Mouse (Mus musculus): ENCODE data around the gene Itgb8.
A peak's percentile ranks its signal among the peaks of the same experiment; 100 is the strongest.

The Itgb8 gene

DNA sequence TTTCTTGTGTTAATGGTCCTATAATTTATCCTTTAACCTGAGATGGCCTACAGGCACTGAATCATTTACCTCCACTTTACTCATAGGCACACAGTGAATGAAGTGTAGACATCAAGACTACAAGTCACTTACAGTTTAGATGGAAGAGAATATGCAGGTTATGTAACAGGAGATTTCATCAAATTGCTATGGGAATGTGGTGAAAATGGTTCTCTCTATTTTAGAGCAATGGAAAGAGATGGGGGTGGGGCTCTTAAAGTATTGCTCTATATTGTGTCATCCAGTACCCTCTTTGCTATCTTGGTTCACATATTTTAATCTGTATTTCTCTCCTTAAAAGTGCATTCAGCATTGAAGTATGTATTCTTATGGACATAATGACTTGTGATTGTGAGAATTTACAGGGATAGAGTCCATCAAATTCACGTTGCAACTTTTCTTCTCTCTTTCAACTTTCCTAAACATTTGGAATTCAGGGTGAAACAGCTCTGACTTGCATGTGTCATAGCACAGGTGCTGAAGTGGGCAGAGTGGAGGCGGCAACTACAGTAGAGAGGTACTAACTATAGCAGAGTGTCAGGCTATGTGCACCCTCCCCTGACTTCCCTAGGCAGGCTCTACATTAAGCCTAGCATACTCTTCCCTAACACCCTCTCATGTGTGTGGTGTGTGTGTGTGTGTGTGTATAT lies 29.1 kb downstream of the Itgb8 start:
- DNase-seq (ENCODE audit: low spot score in 2 of 2) = no peak

DNA sequence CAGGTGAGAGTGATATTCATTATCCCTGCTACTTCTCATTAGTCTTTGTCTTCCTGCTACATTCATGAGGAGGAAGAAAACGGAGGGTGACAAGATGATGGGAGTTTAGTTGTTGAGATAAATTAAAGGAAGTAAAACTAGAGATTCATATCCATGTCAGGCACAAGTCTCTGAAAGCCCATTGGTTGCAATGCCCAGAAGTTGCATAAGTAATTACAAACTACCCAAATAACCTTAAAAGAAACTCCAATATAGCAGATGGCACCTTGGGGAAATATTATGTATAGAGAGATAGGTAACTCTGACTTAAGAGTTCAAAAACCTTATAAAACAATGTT lies 31.2 kb downstream of the Itgb8 start:
- DNase-seq (ENCODE audit: low spot score in 2 of 2) = no peak

DNA sequence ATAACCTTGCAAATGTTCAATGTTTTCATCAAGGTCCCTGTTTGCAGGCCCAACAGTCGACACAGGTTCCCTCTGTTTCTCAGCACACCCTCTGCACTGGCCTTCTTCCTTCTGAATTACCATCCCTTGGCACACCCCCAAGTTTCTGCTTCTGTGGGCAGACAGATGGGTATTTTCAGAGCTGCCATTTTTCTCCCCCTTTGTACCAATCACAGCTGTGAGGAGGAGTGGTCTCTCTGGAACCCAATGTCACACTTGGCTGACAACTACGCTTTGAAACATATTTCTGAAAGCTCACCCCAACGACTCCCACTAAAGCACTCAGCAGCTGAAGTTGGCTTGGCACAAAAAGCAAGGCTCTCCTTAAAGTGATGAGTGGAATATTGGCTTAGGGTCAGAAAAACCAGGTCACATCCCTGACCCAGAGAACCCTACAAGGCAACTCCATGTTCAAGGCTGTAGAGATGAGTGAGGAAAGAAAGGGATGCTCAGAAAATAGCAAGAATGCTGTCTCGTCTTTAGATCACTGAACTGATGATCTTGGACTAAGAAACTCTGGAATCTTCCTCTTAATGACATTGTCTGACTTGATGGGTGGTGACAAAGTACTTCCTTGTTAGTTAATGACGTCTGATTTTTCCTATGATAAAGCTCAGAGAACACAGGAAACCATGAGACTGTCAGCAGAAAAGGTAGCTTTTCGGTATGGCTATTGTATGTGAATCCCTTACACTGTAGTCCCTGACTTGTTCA lies 31.7 kb downstream of the Itgb8 start:
- no peak for DNase-seq (ENCODE audit: low spot score in 2 of 2)

DNA sequence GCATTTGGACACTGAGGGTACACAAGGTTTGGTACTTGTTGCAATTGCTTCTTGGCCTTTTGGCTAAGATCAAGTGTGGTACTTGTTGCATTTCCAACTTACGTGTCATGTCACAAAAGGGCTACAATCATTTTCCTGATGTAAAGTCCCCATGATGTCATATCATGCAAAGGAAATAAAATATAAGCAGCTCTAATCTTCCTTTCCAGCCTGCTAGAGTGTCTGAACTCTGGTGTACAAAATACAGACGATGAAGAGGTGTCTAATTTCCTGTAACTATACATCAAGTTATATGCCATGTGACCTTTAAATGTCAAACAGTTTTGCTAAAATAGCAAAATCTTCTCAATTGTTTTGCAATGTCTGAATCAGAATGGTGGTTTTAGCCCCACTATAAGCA lies 34.2 kb downstream of the Itgb8 start:
- no peak for DNase-seq (ENCODE audit: low spot score in 2 of 2)

DNA sequence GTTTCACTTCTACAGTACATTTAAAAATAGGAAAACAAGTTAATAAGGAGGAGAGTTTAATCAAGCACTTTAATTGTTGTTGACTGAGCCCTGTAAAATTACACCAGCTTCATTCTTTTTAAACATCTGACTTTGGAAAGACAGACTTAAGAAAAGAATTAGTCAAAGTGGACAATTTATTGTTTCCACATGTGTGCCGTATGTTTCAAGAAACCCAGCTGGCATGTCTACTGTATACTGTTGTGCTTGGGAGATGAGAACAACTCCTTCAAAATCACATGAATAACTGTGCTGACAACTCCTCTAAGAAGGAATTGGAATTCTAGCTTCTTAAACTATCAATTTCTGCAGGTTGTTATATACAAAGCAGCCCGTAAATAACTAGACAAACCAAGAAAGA lies 35.8 kb downstream of the Itgb8 start:
- no peak for DNase-seq (ENCODE audit: low spot score in 2 of 2)

DNA sequence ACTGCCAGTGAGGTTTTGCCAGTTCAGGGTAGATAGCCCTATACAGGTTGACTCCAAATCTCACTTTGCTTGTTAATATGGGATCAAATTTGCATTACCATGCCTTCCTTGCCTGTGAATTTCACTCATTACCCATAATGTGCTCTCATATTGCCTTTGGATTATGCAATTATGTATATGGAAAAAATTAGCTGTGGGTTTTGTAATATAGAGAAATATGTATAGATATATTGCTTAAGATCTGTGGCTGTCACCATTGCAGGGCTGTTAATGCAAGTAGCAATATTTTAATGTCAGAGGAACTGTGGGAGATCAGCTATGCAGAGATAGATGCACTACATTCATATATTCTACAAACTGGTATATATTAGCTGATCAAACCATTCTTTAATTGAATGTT lies 43.5 kb downstream of the Itgb8 start:
- DNase-seq (ENCODE audit: low spot score in 2 of 2) = no peak

DNA sequence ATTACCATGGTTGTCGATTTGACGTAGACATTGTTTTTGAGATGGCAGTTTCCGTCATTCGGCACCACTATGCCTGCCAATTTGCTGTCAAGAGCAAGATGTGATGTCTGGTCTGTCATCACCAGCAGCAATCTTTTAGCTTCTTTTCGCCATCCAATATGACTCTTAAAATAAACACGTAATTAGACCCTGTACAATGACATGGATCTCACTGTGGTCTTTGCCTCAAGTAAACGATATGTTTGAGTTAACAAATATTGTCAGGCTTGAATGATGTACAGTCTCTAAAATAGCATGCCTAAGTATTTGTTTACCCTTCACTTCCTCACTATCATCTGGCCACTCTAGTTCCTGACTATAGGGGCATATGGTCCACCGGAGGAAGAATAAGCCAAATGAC lies 48.8 kb downstream of the Itgb8 start:
- DNase-seq (ENCODE audit: low spot score in 2 of 2) = no peak

DNA sequence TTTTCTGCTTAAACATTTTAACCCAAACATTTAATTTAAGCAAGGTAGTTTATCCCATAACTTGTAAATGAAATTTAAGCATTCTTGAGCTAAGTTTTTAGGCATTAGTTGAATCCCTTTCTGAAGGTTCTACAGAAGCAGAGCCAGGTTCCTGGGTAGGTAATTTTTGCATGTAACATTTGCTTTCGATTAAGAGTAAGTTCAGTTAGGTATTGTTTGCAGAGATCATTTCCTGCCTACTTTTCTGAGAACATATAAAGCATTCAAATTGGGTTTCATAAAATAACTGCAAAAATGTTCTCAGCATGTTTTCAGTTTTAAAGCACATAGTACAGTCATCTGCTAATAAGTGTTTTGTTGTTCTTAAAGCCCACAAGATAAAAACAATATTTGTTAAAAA lies 53.2 kb downstream of the Itgb8 start:
- no peak for DNase-seq (ENCODE audit: low spot score in 2 of 2)

DNA sequence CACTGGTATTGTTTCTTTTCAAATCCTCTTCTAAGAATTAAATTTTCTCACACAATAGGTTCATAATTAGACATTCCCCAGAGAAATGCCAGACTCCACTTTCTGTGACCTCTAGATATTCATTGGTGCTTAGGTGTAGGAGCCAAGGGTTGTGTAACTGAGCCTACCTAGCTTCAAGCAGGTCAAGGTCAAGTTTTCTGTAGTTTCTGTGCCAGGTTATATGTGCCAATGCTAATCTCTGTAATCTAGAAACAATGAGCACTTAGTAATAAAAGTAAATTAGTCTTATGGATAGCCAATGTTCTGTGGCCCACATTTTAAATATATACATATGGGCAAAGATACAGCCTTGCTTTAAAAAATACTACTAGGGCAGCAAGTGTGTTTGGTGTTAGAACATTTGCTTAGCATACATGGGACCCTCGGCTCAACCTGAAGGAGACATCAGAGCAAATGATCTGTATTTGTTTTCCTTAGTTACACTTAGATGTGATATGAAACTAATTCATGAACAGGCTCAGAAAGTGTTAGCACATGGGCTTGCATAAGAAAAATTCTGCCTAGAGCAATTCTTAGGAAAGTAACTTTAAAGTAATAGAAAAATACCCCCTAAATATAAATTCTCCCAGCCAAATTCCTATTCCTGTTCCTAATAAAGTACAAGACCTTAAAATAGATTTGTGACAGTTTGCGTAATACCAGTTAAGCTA lies 56.2 kb downstream of the Itgb8 start:
- no peak for DNase-seq (ENCODE audit: low spot score in 2 of 2)

DNA sequence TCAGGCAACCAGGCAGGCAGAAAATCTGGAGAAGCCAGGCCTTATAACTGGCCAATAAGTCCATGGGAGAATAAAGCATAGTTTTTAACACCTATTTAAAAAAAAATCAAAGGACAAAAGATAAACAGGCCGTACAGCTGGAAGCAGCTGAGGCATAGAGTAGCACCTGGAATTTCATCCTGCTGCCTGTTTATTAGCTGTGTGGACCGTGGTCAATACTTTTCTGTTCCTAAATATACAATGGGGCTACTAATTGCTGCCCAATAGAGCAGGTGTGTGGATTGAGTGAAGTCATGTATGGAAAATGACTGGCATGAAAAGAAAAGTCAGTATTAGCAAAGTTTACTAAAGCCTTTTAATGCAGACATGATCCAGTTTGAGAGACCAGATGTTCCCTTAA lies 62.6 kb downstream of the Itgb8 start:
- no peak for DNase-seq (ENCODE audit: low spot score in 2 of 2)

DNA sequence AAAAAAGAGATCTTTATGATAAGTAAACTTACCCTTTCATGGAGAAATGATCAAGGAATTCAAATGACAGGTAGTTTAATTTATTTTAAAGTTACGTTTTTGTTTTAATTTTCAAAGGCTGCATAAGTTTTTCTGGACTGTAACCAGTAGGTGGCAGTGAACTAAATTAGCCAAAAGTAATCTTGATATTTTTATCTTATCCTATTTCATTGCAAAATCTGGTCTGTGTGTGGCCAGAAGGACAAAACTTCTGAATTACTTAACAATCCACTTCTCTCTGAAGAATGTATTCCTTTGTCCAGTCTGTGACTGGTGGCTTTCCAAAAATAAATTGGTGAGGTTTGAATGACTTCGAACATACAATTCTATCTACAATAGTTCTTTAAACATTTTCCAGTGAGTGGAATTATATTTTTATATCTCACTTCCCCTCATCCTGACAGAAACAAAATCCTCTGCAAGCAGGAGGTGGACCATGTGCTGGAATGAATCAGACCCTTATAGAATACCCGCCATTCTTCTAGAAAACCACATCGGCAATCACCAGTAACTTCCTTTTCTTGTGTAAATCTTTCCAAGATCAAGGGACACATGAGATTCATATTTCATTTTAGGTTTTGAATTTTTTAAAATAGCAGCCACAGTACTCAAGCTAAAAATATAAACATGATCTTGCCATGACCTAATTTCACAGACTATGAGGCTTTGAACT lies 68.6 kb downstream of the Itgb8 start:
- no peak for DNase-seq (ENCODE audit: low spot score in 2 of 2)

DNA sequence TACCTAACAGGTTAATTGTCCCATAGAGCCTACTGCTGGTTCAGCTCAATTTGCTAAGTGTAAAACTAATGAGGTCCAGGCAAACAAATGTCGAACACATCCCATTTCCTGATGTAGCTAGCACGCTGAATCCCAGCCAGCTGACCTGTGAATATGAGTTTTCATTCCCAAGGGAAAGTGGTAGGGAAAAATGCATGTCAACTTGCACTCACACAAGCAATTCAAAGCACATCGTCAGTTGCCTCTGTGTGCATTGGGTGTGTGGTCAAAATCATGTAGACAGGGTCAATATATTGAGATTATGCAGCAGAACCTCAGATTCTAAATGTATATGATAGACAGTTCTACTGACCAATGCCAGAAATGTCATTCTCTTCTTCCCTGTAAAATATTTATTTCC lies 69.5 kb downstream of the Itgb8 start:
- DNase-seq (ENCODE audit: low spot score in 2 of 2) = no peak

DNA sequence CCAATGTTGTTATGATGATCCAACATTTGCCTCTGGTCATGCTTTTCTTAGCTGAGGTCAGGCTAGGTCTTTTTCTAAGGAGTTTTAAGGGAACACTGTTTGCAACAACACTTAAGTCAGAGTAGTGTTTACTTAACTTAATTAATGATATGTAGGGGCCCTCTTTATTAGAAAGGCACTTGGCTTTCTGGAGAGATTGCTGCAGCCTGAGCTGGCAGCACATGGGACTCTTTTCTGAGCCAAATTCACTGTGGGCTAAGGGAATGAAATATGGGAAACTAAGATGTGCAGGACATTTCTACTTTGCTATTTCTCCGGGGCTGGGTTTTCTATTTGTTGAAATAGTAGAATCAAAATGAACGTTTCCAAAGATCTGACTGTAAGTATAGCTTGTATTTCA lies 73.5 kb downstream of the Itgb8 start:
- no peak for DNase-seq (ENCODE audit: low spot score in 2 of 2)

DNA sequence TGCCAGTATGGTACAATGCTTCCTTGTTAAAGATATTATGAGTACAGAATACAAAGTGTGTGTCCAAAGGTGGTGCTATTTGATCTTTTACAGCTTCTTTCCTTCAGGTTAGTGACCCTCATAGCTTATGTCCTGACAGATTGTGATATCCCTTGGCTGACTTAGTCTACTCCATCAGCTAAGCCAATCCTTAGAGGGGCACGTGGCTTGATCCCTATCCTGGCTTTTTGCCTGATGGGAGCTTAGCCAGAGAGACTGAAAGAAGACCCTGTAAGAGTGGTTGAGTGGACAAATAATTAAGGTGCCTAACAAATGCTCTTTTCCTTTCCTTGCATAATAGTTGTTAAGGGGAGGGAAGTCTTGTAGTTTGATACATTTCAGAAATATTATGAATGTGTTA lies 73.9 kb downstream of the Itgb8 start:
- DNase-seq (ENCODE audit: low spot score in 2 of 2) = no peak

DNA sequence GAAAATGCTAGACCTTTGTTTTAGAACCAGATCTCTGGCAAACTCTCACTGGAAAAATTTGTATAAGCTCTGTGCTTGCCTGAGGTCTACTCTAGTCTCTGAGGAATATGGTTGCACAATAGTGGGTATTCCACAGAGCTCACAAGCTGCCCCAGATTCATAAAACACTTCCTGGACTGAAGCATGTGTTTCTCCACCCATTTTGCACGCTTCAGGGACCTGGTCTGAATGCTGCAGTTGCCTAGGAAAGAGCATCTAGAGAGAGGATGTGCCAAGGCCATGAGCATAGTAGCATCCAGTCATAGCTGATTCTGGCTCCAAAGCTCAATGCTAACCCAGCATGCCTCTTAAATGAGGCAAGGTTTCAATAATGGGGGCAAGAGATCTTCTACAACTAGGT lies 74.4 kb downstream of the Itgb8 start:
- peak in 1 of 2 experiments; percentile 25 for DNase-seq (ENCODE audit: low spot score in 2 of 2)

DNA sequence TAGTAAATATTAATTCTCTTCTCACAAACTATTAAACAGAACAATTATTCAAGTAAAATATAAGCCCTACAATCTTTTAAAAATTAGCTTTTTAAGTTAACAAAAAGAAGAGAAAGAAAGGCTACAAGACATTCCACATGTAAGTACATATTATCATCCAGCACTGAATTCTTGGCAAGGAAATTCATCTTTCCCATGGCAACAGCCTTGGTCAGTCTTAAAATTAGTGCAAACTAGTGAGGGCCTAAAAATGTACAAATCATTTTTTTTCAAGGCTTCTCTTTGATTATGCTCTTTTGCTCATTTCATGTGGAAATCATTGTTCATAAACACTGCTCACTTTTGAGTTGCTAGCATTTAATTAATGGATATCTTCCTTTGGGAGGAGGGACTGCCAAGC lies 77.8 kb downstream of the Itgb8 start:
- DNase-seq (ENCODE audit: low spot score in 2 of 2) = no peak

DNA sequence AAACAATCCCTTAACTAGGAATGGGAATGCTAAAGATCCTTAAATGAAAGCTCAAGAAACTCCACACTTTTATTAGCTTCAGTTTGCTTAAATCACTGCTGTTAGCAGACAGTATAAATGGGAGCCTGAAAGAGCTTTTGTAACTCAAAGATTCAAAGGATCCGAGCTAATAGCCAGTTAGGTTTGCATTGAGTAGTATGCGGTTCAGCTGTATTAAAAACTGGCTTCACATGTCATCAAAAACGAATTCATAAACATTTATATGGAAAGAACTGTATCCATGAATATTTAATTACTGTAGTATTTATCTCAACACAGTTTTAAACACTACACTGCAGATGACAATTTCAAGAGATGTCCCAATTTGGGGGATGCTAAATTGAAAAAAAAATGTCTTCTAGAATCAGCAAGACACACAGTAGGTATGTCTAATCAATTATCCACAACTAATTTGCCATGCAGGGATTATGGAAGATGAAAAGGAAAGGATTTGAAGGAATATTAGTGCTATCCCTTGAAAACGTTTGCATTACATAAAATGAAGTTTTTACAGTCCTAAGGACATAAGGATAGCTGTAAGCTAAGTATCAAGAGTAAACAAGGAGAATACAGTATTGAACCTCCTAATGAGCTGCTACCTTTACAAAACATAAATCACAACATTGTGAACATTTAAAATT lies 79.2 kb downstream of the Itgb8 start:
- no peak for DNase-seq (ENCODE audit: low spot score in 2 of 2)

DNA sequence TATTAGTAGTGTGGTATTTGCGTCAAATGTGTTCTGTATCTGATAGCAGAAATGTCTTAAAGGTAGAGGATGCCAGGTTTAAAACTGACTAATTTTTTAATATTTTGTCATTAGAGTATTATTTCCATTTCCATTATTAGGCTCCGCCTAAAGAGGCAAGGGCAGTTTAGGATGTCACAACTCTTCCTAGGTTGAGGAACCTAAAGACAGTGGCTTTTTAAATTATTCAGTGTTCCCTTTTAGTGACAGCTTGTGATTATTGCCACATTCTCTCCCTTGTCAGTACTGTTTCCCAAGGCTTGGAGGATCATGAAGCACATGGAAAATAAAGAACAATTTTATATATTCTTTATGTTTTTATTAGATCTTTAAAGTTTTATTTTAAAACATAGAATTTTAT lies 80.9 kb downstream of the Itgb8 start:
- DNase-seq (ENCODE audit: low spot score in 2 of 2) = no peak

DNA sequence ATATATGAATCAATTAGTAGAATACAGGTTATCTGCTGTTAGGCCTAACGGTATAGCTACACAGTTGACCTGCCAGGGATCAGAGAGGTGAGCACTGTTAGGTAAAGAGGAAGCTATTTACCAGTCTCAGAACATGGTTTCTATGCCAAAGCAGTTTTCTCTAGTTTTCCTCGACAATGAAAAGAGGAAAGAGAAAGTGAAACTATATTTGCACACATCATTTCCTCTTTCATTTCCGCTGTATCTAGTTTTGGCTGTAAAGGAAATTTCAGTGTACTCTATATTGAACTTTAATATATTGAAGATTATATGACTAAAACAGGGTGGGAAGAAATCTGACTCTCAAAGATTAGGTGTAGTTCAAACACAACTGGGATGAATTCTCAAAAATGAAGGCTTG lies 81.5 kb downstream of the Itgb8 start:
- no peak for DNase-seq (ENCODE audit: low spot score in 2 of 2)

DNA sequence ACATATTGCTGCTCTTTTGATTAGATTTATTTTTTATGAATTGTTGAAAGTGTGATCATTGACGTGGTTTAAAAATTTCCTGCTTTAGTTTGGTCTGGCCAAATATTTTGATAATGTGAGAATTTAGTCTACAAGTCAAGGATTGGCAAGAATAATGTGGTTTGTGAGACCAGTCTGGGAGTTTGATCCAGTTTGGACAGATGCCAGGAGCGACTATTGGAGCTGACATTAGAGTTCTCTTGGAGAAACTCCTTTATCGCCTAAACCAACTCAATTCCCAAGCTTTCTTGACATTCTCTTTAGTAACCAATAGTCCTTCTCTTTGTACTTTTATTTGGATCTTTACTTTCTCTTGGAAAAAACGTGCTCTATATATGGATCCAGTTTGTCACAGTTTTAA lies 83.0 kb downstream of the Itgb8 start:
- DNase-seq (ENCODE audit: low spot score in 2 of 2) = no peak

DNA sequence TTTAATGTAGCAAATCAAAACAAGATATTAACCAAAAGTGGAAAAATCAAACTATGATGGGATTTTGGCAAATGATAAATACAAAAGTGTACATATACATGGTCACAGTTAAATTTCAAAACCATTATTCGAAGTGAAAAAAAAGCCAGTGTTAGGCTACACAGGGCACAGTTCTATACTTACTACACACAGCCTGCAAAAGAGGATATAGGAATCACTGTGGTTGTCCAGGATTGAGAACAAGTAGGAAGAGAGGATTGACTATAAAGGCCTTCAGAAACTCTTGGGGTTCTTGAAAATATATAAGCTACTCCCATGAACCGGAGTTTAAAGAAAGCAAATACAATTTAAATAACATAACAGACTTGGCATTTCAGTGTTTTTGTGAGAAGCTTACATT lies 87.6 kb downstream of the Itgb8 start:
- no peak for DNase-seq (ENCODE audit: low spot score in 2 of 2)

DNA sequence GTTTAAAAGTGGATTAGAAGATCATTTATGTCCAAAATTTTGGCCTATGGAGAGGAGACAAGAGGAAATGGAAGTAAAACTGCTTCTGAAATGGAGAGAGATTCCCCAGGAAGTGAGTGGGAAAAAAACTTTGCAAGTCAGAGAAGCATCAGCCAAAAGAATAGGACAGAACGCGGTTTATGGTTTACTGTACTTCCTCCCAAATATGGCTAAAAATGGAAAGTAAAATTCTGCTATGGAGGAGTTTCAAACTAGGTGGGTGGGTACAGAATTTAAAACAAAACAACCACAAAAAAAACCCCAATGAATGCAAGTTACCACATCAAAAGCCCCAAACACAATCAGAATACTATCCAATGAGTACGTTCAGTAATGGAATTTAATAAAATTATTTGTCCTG lies 90.8 kb downstream of the Itgb8 start:
- no peak for DNase-seq (ENCODE audit: low spot score in 2 of 2)

Data from urinary bladder, postnatal 36 days (tissue).